ENCODE assay signal across 20 mouse cellular contexts in genomic region chr12:70622019-70622418, GRCm38 (mm10).
A peak's percentile ranks its signal among the peaks of the same experiment; 100 is the strongest.
DNase-seq lines count a peak whose midpoint lies in the region; ATAC-seq and TF ChIP-seq lines count a peak whose summit lies in the region.
"Had no signal": no experiment of that assay in that cellular context is flagged by ENCODE, and none has a peak within 500 bp of the region (broad histone marks: within the 10 kb centered on the region; RNA-seq: fewer than 3 reads in every experiment).

No protein-coding gene starts in this region.

- ATAC-seq in lung, embryonic 14.5 days (ENCODE audit: insufficient read depth) = peak; percentile 64; the same call in 1 of the 2 replicates
- no peak for ATAC-seq in hindbrain, postnatal 0 days
- ATAC-seq: forebrain, embryonic 13.5 days; intestine, postnatal 0 days had no signal

- peak; percentile 42 for DNase-seq in heart, adult 11 months
- DNase-seq in heart, postnatal 4 days = no peak
- DNase-seq in lung, embryonic 14.5 days = no peak
- DNase-seq in lung, postnatal 4 days = no peak
- DNase-seq in Muller cell, postnatal 12 days (ENCODE audit: inconsistent ontology term) = peak; percentile 41
- peak; percentile 35 for DNase-seq in lung, postnatal 36 days
- DNase-seq in hindbrain, postnatal 0 days (ENCODE audit: low spot score) = no peak
- DNase-seq: adrenal gland, adult 8-10 months; adrenal gland, postnatal 36 days; cerebellum, adult 2 months; cerebellum, postnatal 10 days; gastrocnemius, adult 2 months; gastrocnemius, postnatal 25 days; heart, postnatal 36 days had no signal

- TF ChIP-seq CTCF in lung, embryonic 14.5 days (IDR thresholded peaks at IDR 0.05; ENCODE audit: low read depth) = peak; percentile 25
- TF ChIP-seq CTCF in hindbrain, postnatal 0 days (IDR thresholded peaks at IDR 0.05; ENCODE audit: low read depth) = no peak

- no peak overlapping the region for H3K9ac ChIP-seq in lung, embryonic 14.5 days
- no peak overlapping the region for H3K9ac ChIP-seq in hindbrain, postnatal 0 days (replicated peaks; ENCODE audit: low read length)
- H3K9ac ChIP-seq: embryonic facial prominence, embryonic 13.5 days; forebrain, embryonic 13.5 days; heart, embryonic 12.5 days; hindbrain, embryonic 12.5 days had no signal

- H3K36me3 ChIP-seq in lung, embryonic 14.5 days (ENCODE audit: insufficient read depth) = no peaks in the 10 kb centered on the region
- no peaks in the 10 kb centered on the region for H3K36me3 ChIP-seq in hindbrain, postnatal 0 days (ENCODE audit: insufficient read depth, low read length)
- H3K36me3 ChIP-seq: embryonic facial prominence, embryonic 13.5 days; heart, embryonic 12.5 days; hindbrain, embryonic 12.5 days had no signal

- H3K27ac ChIP-seq in lung, embryonic 14.5 days (ENCODE audit: low read depth) = no peak overlapping the region
- H3K27ac ChIP-seq in hindbrain, postnatal 0 days = no peak overlapping the region
- H3K27ac ChIP-seq: embryonic facial prominence, embryonic 13.5 days; forebrain, embryonic 13.5 days; gastrocnemius, adult 2 months; hindbrain, embryonic 12.5 days had no signal

- WGBS in lung, embryonic 14.5 days = 43% methylated on average over 4 of the region's 4 CpGs
- WGBS in hindbrain, postnatal 0 days = 66% methylated on average over 4 of the region's 4 CpGs

- peaks cover 12% of the 10 kb centered on the region for H3K4me1 ChIP-seq in lung, embryonic 14.5 days (ENCODE audit: insufficient read depth)
- H3K4me1 ChIP-seq in hindbrain, postnatal 0 days (ENCODE audit: insufficient read depth, low read length) = no peaks in the 10 kb centered on the region
- H3K4me1 ChIP-seq: hindbrain, embryonic 12.5 days had no signal

- H3K4me3 ChIP-seq in lung, embryonic 14.5 days (ENCODE audit: low read depth, low read length) = no peak overlapping the region
- no peak overlapping the region for H3K4me3 ChIP-seq in hindbrain, postnatal 0 days (ENCODE audit: low read length)
- H3K4me3 ChIP-seq: embryonic facial prominence, embryonic 13.5 days; forebrain, embryonic 13.5 days; gastrocnemius, adult 2 months; heart, embryonic 12.5 days; hindbrain, embryonic 12.5 days had no signal

- H3K9me3 ChIP-seq in lung, embryonic 14.5 days (ENCODE audit: low read depth, low read length) = no peaks in the 10 kb centered on the region
- no peaks in the 10 kb centered on the region for H3K9me3 ChIP-seq in hindbrain, postnatal 0 days (ENCODE audit: low read length)
- H3K9me3 ChIP-seq: embryonic facial prominence, embryonic 13.5 days; forebrain, embryonic 13.5 days; heart, embryonic 12.5 days; hindbrain, embryonic 12.5 days had no signal

- H3K27me3 ChIP-seq in lung, embryonic 14.5 days (ENCODE audit: insufficient read depth, low read length) = no peaks in the 10 kb centered on the region
- no peaks in the 10 kb centered on the region for H3K27me3 ChIP-seq in hindbrain, postnatal 0 days (ENCODE audit: insufficient read depth, low read length)
- H3K27me3 ChIP-seq: CH12.LX; embryonic facial prominence, embryonic 13.5 days; forebrain, embryonic 13.5 days; heart, embryonic 12.5 days; hindbrain, embryonic 12.5 days had no signal

- H3K4me2 ChIP-seq in lung, embryonic 14.5 days = no peak overlapping the region
- H3K4me2 ChIP-seq in hindbrain, postnatal 0 days (ENCODE audit: low read depth, low read length) = no peak overlapping the region
- H3K4me2 ChIP-seq: embryonic facial prominence, embryonic 13.5 days; forebrain, embryonic 13.5 days; heart, embryonic 12.5 days; hindbrain, embryonic 12.5 days had no signal

Comparison
In these comparisons a context has a peak if more than half of its experiments do, and no peak if none do; other contexts are left out.
1. DNase-seq: peak in heart, adult 11 months (single experiment), Muller cell, postnatal 12 days (single experiment) and lung, postnatal 36 days (single experiment); none in heart, postnatal 4 days (single experiment), lung, embryonic 14.5 days (single experiment), lung, postnatal 4 days (0 of 2) and hindbrain, postnatal 0 days (single experiment).